Mouse (Mus musculus) G1E (cell line): ENCODE results near the gene Sgms2.

Experiments
- CTCF ChIP-seq: IDR thresholded peaks from 2 replicates; pipeline ENCODE4 v1.5.1; 2012; ENCODE audit warnings: low read depth, low read length, inconsistent platforms, mixed read lengths
- GATA1 ChIP-seq: IDR thresholded peaks from 2 replicates; pipeline ENCODE4 v1.6.1; 2012; ENCODE audit warnings: borderline replicate concordance, low read length, inconsistent platforms, mixed read lengths
- TAL1 ChIP-seq: conservative IDR thresholded peaks from 2 replicates; pipeline ENCODE4 v1.6.1; 2012; ENCODE audit warnings: low read depth, low read length, inconsistent platforms, mixed read lengths

GRCm38 (mm10) chr3:131517756-131518155 is 26.5 kb upstream of the Sgms2 start:
- TF ChIP-seq CTCF (no peak), TAL1 (no peak), GATA1 (no peak)
